Mouse (Mus musculus) lung, embryonic 15.5 days (tissue): ENCODE measurements around the gene Mnx1. TPM values are rescaled to one million over a fixed set of nuclear protein-coding genes. Genes with fewer than 3 reads are reported as not detected.

ENCODE experiments used
- ATAC-seq: fragments of 200-750 bp; cut with Nextera tagmentation; 2 replicates; pipeline ENCODE4 v1.8.0; 2017; ENCODE audit warnings: moderate number of reproducible peaks, borderline replicate concordance; ENCODE audit not compliant: low FRiP score, low TSS enrichment; ENCODE audit errors: extremely low read depth
- H3K27ac ChIP-seq: fragments of 300-500 bp; sonication (generic); 2 replicates; pipeline ENCODE4 v1.5.1; 2015; ENCODE audit warnings: moderate library complexity, mild to moderate bottlenecking, inconsistent platforms
- H3K27me3 ChIP-seq: fragments of 300-500 bp; sonication (generic); 2 replicates; pipeline ENCODE4 v1.6.1; 2015; ENCODE audit warnings: inconsistent platforms
- H3K36me3 ChIP-seq: fragments of 300-500 bp; sonication (generic); 2 replicates; pipeline ENCODE4 v1.6.1; 2015; ENCODE audit warnings: inconsistent platforms
- H3K4me1 ChIP-seq: fragments of 300-500 bp; sonication (generic); 2 replicates; pipeline ENCODE4 v1.6.1; 2015; ENCODE audit warnings: inconsistent platforms
- H3K4me2 ChIP-seq: fragments of 300-500 bp; sonication (generic); 2 replicates; pipeline ENCODE4 v1.6.1; 2015; ENCODE audit warnings: inconsistent platforms, mild to moderate bottlenecking, moderate library complexity
- H3K4me3 ChIP-seq: fragments of 300-500 bp; sonication (generic); 2 replicates; pipeline ENCODE4 v1.5.1; 2015; ENCODE audit warnings: mild to moderate bottlenecking, inconsistent platforms
- H3K9ac ChIP-seq: fragments of 300-500 bp; sonication (generic); 2 replicates; pipeline ENCODE4 v1.6.1; 2015; ENCODE audit warnings: inconsistent platforms
- H3K9me3 ChIP-seq: fragments of 300-500 bp; sonication (generic); 2 replicates; pipeline ENCODE4 v1.6.1; 2016; ENCODE audit warnings: inconsistent platforms
- WGBS: fragments of 180-500 bp; shearing (Covaris S2); methylation state at CpG from one replicate; pipeline ENCODE4 v1.1.7; 2015; 5-methylcytosine and 5-hydroxymethylcytosine counted together
- polyA plus RNA-seq: library from polyadenylated mRNA; unstranded; fragments of >200 nt; fragmentation: Nextera tagmentation; extraction: Ambion mirVana; gene quantifications from 2 replicates; pipeline ENCODE4 v1.2.1, GENCODE M21; 2015

The Mnx1 gene
- polyA plus RNA-seq, 1 experiment from 2014 or later = not detected

DNA sequence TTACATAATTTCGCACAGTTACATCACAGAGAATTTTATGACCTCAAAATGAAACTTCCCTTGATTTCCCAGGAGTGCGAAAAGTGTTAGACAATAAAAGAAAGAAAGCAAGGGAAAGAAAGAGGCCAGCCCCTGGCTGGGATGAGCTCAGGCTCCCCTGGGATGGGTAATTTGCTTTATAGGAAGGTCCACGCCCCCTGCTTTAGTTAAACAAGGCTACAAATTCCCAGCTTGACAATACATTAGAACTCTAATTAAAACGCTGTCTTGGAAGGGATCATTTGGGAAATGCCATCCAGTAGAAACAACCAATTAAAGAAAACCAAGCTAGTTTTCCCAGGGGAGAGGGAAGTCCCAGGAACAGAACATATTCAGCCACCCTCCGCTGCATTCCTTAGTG, 2.7 kb downstream of the Mnx1 start:
- Histone ChIP-seq H3K9me3 (no peaks in the 10 kb centered on the region), H3K4me2 (no peak overlapping the region), H3K27ac (no peak overlapping the region), H3K27me3 (peaks cover 100% of the 10 kb centered on the region), H3K36me3 (no peaks in the 10 kb centered on the region), H3K9ac (no peak overlapping the region), H3K4me1 (peaks cover 19% of the 10 kb centered on the region), H3K4me3 (no peak overlapping the region)
- 4% methylated on average over 5 of the region's 5 CpGs for WGBS
- ATAC-seq = no peak

DNA sequence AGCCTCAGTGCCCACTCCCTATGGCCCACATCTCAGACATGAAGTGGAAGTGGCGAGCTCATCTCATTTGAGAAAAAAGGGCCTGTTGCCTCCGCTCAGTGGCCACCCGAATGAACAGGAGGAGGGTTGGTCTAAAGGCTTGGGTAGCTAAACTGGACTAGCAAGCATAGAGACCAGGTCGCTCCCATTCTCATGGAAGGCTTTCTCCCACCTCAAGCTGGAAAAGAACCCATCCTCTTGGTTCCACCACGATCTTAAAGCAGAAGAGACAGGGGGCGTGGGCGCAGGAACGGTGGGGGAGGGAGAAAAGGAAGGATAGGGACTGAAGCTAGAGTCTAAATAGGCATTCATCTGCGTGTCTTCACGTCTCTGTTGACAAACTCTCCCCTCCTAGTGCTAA, 3.2 kb downstream of the Mnx1 start:
- H3K4me3 ChIP-seq = no peak overlapping the region
- H3K27ac ChIP-seq = no peak overlapping the region
- no peaks in the 10 kb centered on the region for H3K9me3 ChIP-seq
- H3K36me3 ChIP-seq = no peaks in the 10 kb centered on the region
- ATAC-seq = no peak
- no peak overlapping the region for H3K9ac ChIP-seq
- peaks cover 19% of the 10 kb centered on the region for H3K4me1 ChIP-seq
- H3K27me3 ChIP-seq = peaks cover 100% of the 10 kb centered on the region
- 3% methylated on average over 10 of the region's 10 CpGs for WGBS
- H3K4me2 ChIP-seq = no peak overlapping the region

DNA sequence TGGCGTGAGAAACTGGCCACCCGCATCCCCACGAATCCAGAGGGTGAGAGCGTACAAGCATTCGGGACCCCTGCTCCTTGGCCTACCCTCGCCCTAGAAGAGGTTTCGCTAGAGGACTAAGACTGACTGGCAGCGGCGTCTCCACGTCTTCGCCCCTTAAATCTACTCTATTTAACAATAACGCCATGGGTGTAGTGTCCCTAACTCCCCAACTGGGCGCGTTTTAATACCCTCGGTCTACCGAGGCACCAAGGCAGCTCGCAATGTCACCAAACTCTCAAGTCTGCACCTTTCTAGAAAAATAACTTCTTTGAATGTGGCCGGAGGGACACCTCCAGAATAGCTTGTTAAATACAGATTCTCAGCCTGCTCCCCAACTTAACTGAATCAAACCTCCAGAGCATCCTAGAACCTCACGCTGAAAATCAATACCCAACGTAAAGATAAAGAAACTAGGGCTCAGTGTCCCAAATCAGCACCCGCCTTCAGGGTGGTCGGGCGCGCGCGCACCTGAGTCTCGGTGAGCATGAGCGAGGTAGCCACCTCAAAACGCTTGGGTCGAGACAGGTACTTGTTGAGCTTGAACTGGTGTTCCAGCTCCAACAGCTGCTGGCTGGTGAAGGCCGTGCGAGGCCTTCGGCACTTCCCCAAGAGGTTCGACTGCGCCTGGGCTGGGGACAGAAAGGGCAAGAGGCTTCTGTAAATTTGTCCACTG, 3.9 kb downstream of the Mnx1 start:
- ATAC-seq = no peak
- no peak overlapping the region for H3K4me3 ChIP-seq
- H3K27ac ChIP-seq = no peak overlapping the region
- 4% methylated on average over 35 of the region's 35 CpGs for WGBS
- H3K4me2 ChIP-seq = no peak overlapping the region
- no peaks in the 10 kb centered on the region for H3K36me3 ChIP-seq
- H3K4me1 ChIP-seq = peaks cover 19% of the 10 kb centered on the region
- no peaks in the 10 kb centered on the region for H3K9me3 ChIP-seq
- H3K27me3 ChIP-seq = peaks cover 100% of the 10 kb centered on the region
- H3K9ac ChIP-seq = no peak overlapping the region

DNA sequence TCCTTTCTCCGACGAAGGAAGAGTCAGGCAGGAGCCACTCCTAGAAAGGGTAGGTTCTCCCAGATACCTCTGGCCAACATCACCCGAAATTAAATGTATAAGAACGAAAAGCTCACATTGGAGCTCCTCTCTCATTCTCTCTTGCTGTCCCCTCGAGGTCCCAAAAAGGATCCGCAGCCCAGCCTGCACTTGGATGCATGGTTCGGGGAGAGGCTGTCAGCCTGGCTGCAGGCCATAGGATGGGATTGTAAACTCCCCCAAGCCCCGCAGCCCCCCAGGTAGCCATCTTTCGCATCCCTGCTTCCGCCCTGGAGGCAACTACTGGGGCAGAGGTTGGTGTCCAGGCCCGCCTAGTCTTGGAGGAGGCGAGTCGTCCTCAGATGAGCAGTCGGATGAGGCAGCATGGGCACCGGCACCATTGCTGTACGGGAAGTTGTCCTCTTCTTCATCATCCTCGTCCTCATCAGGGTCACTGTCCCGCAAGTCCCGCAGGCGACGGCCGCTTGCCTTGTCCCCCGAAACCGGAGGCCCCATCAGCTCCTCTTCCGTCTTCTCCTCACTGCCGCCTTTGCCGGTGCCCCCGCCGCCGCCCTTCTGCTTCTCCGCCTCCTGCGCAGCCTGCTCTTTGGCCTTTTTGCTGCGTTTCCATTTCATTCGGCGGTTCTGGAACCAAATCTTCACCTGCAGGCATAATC, 4.6 kb downstream of the Mnx1 start:
- H3K9me3 ChIP-seq = no peaks in the 10 kb centered on the region
- H3K9ac ChIP-seq = no peak overlapping the region
- no peak overlapping the region for H3K4me2 ChIP-seq
- WGBS = 1% methylated on average over 35 of the region's 35 CpGs
- H3K36me3 ChIP-seq = no peaks in the 10 kb centered on the region
- no peak for ATAC-seq
- no peak overlapping the region for H3K4me3 ChIP-seq
- H3K27me3 ChIP-seq = peaks cover 100% of the 10 kb centered on the region
- no peak overlapping the region for H3K27ac ChIP-seq
- peaks cover 15% of the 10 kb centered on the region for H3K4me1 ChIP-seq

DNA sequence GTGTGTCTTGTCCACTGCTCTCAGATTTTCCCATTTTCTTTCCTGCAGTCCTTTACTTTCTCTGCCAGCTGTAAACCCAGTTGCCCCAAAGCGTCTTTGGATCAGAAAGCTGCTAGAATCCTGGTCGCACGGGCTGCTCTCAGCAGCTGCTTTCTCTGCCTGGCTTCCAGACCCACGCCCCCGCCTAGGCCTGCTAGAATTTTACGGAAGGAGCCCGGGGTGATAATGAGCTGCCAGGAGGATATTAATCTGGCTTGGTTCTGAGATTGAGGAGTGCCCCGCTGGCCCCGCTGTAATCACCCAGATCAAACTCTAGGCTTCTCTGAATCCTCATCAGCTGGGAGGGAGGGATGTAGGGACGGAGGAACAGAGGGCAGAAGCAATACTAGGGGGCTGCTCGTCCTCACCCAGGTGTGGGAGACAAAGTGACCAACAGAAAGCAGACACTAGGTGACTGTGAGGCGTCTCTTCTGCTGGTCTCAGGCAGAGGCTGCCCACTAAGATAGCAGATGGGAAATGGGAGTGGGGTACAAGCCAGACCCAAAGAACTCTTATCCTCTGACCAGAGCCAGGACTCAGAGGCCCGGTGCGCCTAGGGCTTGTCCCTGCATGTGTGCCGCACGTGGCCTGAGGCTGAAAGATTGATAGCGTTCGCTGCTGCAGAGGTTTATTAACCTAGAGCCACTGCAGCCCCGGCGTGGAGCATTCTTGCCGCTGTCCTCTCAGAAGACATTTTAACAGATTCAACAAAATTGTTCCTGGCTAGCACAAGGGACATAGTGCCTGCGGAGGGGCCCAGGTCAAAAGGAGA, 6.2 kb downstream of the Mnx1 start:
- WGBS = 2% methylated on average over 22 of the region's 22 CpGs
- H3K4me1 ChIP-seq = no peaks in the 10 kb centered on the region
- no peak overlapping the region for H3K4me3 ChIP-seq
- no peak for ATAC-seq
- peaks cover 98% of the 10 kb centered on the region for H3K27me3 ChIP-seq
- no peak overlapping the region for H3K9ac ChIP-seq
- no peaks in the 10 kb centered on the region for H3K9me3 ChIP-seq
- no peak overlapping the region for H3K4me2 ChIP-seq
- H3K36me3 ChIP-seq = no peaks in the 10 kb centered on the region
- no peak overlapping the region for H3K27ac ChIP-seq

DNA sequence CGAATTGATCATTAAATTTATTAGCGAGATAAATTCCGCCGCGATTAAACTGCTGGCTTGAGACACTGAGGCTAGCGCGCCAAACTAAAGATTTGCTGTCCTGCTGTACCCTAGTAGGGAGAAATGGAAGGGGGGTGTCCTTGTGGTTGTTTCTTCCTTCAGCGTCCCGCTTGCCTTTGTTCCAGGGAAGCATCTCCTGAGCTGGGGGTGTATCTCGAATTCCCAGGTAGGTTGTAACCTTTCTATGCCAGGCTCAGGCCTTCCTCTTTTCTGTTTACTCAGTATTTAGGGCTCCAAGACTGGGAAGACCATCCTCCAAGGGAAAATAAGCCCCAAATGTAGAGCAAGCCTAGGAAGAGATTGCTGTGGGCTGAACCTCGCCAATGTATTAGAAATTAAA, 6.9 kb downstream of the Mnx1 start:
- 4% methylated on average over 11 of the region's 11 CpGs for WGBS
- no peak for ATAC-seq

DNA sequence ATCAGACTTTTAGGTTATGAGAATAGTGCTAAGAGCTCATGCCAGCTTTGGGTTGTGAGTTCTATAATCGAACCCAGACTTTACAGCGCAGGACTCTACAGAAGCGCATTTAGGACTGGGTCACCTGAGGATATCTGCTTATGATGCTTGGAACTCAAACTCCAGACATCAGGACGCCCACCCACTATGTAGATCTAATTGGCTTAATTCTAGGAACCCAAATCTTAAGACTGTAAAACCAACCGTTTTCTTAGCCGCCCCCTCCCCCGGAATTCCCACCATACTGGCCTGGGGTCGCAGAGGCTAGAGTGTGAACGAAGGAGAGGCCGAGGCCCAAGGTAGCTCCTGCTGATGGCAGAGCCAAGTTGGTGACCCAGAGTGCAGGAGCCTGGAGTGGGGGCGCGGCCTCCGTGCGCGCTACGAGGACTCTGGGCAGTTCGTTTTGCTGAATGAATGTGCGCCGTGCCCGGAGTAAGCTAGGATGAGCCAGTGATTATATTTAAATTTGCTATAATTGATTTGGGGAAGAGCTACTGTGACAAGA, 7.3 kb downstream of the Mnx1 start:
- 4% methylated on average over 20 of the region's 20 CpGs for WGBS
- H3K4me3 ChIP-seq = no peak overlapping the region
- H3K4me1 ChIP-seq = no peaks in the 10 kb centered on the region
- no peaks in the 10 kb centered on the region for H3K36me3 ChIP-seq
- H3K27me3 ChIP-seq = peaks cover 98% of the 10 kb centered on the region
- no peaks in the 10 kb centered on the region for H3K9me3 ChIP-seq
- H3K9ac ChIP-seq = no peak overlapping the region
- no peak overlapping the region for H3K27ac ChIP-seq
- no peak for ATAC-seq
- no peak overlapping the region for H3K4me2 ChIP-seq

More for the DNA sequence above, 6.9 kb downstream of the Mnx1 start:
- H3K36me3 ChIP-seq = no peaks in the 10 kb centered on the region
- H3K4me1 ChIP-seq = no peaks in the 10 kb centered on the region
- H3K4me2 ChIP-seq = no peak overlapping the region
- H3K9ac ChIP-seq = no peak overlapping the region
- peaks cover 98% of the 10 kb centered on the region for H3K27me3 ChIP-seq
- no peak overlapping the region for H3K27ac ChIP-seq
- no peaks in the 10 kb centered on the region for H3K9me3 ChIP-seq
- H3K4me3 ChIP-seq = no peak overlapping the region

DNA sequence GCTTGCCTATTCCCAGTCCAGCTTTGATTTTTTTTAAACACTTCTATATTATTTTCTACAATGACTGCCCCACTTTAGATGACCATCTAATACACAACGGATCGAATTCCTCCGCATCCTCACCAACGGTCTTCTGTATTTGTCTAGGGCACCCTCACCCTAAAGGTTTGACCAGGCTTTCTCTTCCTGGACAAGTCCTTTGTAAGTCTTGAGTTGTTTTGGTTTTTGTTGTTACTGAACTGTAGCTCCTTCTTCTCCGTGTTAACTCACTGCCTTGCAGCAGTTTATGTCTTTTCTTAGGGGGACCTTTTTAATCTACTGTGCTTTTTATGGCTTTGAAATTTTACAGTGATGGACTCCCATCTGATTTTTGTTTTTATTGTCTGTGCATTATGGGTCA, 8.0 kb downstream of the Mnx1 start:
- Histone ChIP-seq H3K4me2 (no peak overlapping the region), H3K27ac (no peak overlapping the region), H3K9me3 (no peaks in the 10 kb centered on the region), H3K4me1 (no peaks in the 10 kb centered on the region), H3K4me3 (no peak overlapping the region), H3K27me3 (peaks cover 94% of the 10 kb centered on the region), H3K9ac (no peak overlapping the region), H3K36me3 (no peaks in the 10 kb centered on the region)
- 11% methylated on average over 5 of the region's 5 CpGs for WGBS
- no peak for ATAC-seq

DNA sequence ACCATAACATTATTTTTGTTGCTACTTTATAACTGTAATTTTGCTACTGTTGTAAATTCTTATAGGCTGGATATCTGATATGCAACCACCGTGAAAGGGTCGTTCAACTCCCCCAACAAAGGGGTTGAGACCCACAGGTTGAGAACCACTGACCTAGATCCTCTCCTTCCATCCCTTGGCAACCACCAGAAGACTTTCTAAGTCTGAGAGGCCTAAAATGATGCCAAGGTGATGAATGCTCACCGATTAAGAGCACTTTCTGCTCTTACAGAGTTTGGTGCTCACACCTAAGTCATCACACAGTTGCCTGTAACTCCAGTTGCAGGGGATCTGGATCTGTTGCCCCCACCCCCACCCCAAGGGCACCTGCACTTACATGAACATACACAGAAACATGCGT, 8.8 kb downstream of the Mnx1 start:
- Histone ChIP-seq H3K4me3 (no peak overlapping the region), H3K27ac (no peak overlapping the region), H3K36me3 (no peaks in the 10 kb centered on the region), H3K27me3 (peaks cover 86% of the 10 kb centered on the region), H3K9me3 (no peaks in the 10 kb centered on the region), H3K4me1 (no peaks in the 10 kb centered on the region), H3K4me2 (no peak overlapping the region), H3K9ac (no peak overlapping the region)
- no peak for ATAC-seq
- 8% methylated on average over 4 of the region's 4 CpGs for WGBS

DNA sequence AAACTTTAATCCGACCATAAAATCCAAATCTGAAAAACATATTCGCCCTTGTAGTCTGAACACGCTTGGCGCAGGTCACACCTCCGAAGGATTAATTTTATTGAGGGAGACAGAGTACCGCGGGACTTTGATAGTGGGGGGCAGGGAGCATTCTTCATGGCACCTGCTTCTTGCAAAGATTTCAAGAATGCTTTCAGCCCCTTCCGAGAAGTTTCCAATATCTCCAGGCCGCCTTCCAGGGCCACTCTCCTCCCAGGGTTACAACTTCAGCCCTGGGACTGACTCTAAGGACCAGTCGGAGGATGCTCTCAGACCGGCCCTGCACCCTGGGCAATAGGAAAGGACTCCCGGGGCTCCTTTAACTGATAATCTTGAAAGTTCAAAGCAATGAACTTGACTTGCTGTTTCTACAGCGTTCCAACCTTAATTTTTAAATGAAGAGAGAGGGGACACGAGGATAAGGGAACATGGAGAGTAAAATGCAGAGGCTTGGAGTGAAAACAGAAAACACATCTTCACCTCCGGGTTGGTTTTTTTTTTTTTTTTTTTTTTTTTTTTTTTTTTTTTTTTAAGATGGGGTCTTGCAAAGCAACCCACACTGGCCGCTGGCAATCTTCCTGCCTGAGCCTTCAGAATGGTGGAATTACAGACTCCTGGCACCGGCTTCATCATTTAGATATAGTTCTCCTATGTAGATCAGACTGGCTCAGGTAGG, 9.8 kb downstream of the Mnx1 start:
- ATAC-seq = no peak
- Histone ChIP-seq H3K27me3 (peaks cover 76% of the 10 kb centered on the region), H3K4me3 (peak overlapping the region; percentile 45), H3K4me1 (no peaks in the 10 kb centered on the region), H3K27ac (no peak overlapping the region), H3K4me2 (peak overlapping the region; percentile 85), H3K36me3 (no peaks in the 10 kb centered on the region), H3K9ac (no peak overlapping the region), H3K9me3 (no peaks in the 10 kb centered on the region)
- WGBS = 3% methylated on average over 17 of the region's 17 CpGs

DNA sequence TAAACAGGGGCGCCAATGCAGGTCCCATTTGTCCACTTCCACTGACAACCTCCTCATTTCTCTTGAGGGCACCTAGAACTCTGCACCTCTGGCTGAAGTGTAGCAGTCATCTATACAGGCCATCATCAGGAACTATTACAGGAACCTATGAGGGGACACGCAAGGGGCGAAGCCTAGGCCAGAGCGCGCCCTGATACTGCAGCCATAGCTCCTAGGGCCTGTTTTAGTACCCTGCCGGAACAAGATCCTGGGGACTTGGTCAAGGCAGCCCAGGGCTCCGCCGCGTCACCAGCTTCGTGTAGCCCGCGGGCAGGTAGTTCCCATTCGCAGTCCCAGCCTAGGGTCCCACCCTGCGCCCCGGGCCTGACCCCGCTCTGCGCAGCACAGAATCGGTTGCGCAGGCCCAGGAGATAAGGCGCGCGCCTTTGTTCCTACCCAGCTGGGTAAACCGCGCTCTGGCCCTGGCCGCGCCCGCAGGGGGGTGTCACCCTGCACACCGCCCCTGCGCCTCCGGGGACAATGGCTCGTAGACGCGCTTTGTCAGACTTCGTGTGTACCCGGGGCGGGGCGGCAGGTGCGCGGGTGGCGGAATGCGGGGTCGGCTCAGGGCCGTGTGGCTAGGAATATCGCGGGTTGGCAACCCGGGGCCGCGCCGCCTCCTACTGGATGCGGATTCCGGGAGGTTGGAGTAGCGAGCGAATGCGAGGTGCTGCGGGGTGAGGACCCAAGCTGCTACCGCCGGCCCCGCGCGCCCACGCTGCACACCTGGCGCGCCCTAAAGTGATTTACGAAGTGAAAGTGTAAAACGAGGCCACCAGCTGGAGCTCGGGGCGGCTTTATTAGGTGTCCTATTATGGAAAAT, 10.6 kb downstream of the Mnx1 start:
- Histone ChIP-seq H3K36me3 (no peaks in the 10 kb centered on the region), H3K4me1 (no peaks in the 10 kb centered on the region), H3K4me2 (peak overlapping the region; percentile 85), H3K9ac (peak overlapping the region; percentile 30; the same call in 1 of the 2 replicates), H3K4me3 (peak overlapping the region; percentile 45), H3K27me3 (peaks cover 68% of the 10 kb centered on the region), H3K9me3 (no peaks in the 10 kb centered on the region), H3K27ac (no peak overlapping the region)
- WGBS = 4% methylated on average over 67 of the region's 67 CpGs
- peak; percentile 69 for ATAC-seq
